Mouse (Mus musculus): ENCODE data around the gene St3gal4. TPM values are rescaled to one million over a fixed set of nuclear protein-coding genes. Genes with fewer than 3 reads are reported as not detected.

St3gal4 gene
- polyA plus RNA-seq, 1 experiment: 14.5 TPM

DNA sequence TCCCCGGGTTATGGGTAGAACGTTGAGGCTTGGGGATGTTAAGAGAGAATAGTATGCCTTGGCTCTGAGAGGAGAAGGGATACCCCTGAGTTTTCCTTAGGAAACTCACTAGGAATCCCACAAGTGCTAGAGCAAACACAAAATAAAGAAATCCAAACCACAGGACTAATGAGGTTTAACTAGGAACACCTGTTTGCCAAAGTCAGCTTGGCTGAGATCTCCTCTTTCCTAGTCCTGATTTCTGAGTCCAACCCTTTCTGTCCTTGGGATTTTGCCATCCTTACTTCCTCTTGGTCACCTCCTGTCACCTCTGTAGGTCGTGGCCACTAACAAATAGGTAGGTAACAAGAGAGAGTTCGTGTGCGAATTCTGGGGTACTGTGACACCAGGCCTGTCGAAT, 92.8 kb downstream of the St3gal4 start:
- TF ChIP-seq CTCF (IDR thresholded peaks at IDR 0.05; ENCODE audit: borderline replicate concordance, insufficient read depth, low read depth, low read length) (no peak), POLR2A (IDR thresholded peaks at IDR 0.05; ENCODE audit: borderline replicate concordance, insufficient read depth, low read length) (no peak)
- Histone ChIP-seq H3K4me3 (replicated peaks; ENCODE audit: insufficient read depth, low read depth, low read length) (no peak overlapping the region), H3K27ac (ENCODE audit: insufficient read depth, low read length) (no peak overlapping the region), H3K4me1 (ENCODE audit: control insufficient read depth, insufficient read depth, low read length) (peaks cover 14% of the 10 kb centered on the region; the same call in 1 of the 2 replicates), H3K27me3 (ENCODE audit: control insufficient read depth, insufficient read depth, low read length) (no peaks in the 10 kb centered on the region)
- 65% methylated on average over 6 of the region's 6 CpGs for WGBS
- no peak for DNase-seq

DNA sequence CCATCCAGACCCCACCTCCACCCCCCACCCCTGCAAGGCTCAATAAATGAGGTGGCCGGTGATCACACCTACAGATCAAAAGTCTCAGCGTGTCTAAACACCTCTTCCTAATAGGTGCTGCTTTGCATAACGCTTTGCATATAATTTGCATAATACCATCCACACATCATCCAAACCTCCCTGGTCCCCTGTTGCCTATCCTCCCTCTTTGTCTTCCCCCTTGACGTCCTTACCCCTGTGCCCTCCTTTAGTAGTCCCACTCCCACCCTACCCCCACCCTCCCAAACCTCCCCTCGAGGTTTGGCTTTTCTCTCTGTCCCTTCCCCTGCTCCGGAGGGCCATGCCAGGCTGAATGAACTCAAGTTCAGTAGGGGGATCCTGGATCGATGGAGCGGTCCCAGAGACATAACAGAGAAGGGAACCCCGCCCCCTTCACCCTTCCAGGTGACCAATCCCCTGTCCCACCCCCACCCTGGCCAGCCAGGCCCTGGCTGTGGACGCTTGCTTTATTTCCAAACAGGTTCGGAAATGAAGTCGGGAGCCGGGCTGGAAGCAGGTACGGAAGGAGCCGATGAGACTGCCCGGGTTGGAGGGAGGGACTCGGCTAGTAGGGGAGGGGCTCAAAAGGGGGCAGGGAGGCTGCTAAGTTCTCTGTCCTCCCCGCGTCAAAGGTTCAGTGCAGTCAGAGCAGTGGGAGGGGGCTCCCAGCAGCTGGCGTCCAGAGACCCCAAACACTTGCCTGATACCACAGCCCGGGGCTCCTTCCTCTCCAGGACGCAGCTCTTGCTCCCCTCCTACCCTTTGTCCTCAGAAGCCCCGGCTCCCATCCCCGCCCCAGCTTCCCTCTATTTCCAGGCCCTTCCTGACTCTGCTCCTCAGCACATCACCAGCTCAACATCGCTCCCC, 94.2 kb downstream of the St3gal4 start:
- no peak overlapping the region for H3K27ac ChIP-seq (ENCODE audit: insufficient read depth, low read length)
- DNase-seq: no peak
- no peak for TF ChIP-seq CTCF (IDR thresholded peaks at IDR 0.05; ENCODE audit: borderline replicate concordance, insufficient read depth, low read depth, low read length)
- no peaks in the 10 kb centered on the region for H3K27me3 ChIP-seq (ENCODE audit: control insufficient read depth, insufficient read depth, low read length)
- H3K4me1 ChIP-seq (ENCODE audit: control insufficient read depth, insufficient read depth, low read length): peaks cover 17% of the 10 kb centered on the region
- no peak overlapping the region for H3K4me3 ChIP-seq (replicated peaks; ENCODE audit: insufficient read depth, low read depth, low read length)
- 61% methylated on average over 25 of the region's 25 CpGs for WGBS

DNA sequence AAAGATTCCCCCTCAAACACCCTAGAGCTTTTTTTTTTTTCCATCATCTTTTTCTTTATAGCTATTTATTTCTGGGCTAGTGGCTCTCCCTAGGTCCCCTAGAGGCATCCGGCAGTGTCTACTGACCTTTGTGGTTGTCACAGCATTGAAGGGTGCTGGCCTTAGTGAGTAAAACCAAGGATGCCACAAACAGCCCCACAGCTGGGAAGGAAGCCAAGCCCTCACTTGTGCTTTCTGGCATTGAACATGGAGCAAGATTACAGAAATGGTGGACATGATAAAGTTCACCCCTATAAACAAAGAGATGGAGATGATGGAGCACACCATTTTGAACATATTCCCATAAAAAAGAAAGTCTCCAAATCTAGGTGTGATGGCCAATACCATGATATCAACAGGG, 97.3 kb downstream of the St3gal4 start:
- Histone ChIP-seq H3K4me3 (replicated peaks; ENCODE audit: insufficient read depth, low read depth, low read length) (no peak overlapping the region), H3K4me1 (ENCODE audit: control insufficient read depth, insufficient read depth, low read length) (peaks cover 35% of the 10 kb centered on the region), H3K27ac (ENCODE audit: insufficient read depth, low read length) (no peak overlapping the region), H3K27me3 (ENCODE audit: control insufficient read depth, insufficient read depth, low read length) (no peaks in the 10 kb centered on the region)
- DNase-seq: no peak
- WGBS: 53% methylated on average over 1 of the region's 1 CpGs
- TF ChIP-seq CTCF (IDR thresholded peaks at IDR 0.05; ENCODE audit: borderline replicate concordance, insufficient read depth, low read depth, low read length): no peak
- TF ChIP-seq POLR2A (IDR thresholded peaks at IDR 0.05; ENCODE audit: borderline replicate concordance, insufficient read depth, low read length): no peak

DNA sequence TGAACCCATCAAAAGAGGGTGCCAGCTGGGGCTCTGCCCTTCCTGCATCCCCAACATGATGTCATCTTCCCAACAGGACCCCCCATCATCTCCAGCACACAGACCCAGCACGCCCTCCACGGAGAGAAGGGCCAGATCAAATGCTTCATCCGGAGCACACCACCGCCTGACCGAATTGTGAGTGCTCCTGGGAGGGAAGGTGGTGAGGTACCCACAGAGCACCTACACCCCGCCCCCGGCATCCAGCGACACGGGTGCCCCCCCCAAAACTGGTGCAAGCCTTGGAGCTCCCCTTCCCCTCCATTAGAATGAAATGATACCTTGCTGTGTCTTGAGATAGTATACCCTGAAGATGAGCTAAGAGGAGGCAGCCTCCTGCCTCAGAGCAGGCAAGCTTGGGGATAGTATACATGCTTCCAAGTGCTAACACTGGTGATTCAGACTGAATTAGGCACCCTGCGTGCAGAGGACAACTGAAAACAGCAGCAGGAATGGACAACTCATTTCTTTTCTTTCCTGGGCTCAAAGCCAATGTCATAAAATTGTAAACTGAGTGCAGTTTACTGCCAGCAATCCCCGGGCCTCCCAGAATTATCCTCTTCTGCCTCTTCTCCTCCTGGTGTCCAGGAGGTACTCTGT, 98.9 kb downstream of the St3gal4 start:
- TF ChIP-seq POLR2A (IDR thresholded peaks at IDR 0.05; ENCODE audit: borderline replicate concordance, insufficient read depth, low read length) (no peak), CTCF (IDR thresholded peaks at IDR 0.05; ENCODE audit: borderline replicate concordance, insufficient read depth, low read depth, low read length) (no peak)

DNA sequence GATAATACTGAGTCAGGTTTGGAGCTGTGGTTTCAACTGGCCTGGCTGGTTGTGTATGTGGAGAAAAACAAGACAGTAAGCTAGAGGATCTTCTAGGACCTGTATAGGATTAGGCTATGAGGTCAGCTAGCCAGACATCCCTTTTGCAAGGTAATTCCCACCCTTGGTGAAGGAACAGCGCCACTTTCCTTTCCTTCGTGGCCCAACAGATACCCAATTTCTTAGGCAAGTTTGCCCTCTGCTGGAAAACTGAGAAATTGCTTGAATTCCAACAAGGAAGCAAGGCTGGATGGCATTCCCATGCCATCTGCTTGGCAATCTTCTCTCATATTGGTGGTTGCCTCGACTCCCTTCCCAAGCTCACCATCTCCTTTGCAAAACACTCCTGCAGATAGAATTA, 99.7 kb downstream of the St3gal4 start:
- TF ChIP-seq CTCF (IDR thresholded peaks at IDR 0.05; ENCODE audit: borderline replicate concordance, insufficient read depth, low read depth, low read length) (peak; percentile 91), POLR2A (IDR thresholded peaks at IDR 0.05; ENCODE audit: borderline replicate concordance, insufficient read depth, low read length) (no peak)

More for the DNA sequence above, 98.9 kb downstream of the St3gal4 start:
- no peak overlapping the region for H3K4me3 ChIP-seq (replicated peaks; ENCODE audit: insufficient read depth, low read depth, low read length)
- H3K4me1 ChIP-seq (ENCODE audit: control insufficient read depth, insufficient read depth, low read length): peaks cover 31% of the 10 kb centered on the region
- no peaks in the 10 kb centered on the region for H3K27me3 ChIP-seq (ENCODE audit: control insufficient read depth, insufficient read depth, low read length)
- no peak overlapping the region for H3K27ac ChIP-seq (ENCODE audit: insufficient read depth, low read length)
- peak in 1 of 2 experiments; percentile 32 for DNase-seq
- WGBS: 54% methylated on average over 11 of the region's 11 CpGs

DNA sequence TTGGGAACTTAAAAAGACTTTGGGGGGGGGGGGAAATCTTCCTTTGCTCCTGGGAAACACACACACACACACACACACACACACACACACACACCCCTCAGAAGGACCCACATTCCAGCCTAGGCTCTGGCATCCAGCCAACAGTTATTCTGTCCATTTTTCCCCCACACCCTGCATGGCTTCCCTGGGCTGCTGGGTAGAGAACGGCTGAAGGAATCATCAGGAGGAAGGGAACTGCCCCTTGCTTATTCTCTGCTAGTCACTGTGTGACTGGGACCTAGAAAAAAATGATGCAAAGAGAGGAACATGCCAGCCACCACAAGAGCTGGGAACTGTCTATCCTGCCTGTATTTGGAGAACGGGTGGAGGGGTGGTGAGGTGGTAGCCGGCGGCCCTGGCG, 101.0 kb downstream of the St3gal4 start:
- H3K27me3 ChIP-seq (ENCODE audit: control insufficient read depth, insufficient read depth, low read length): no peaks in the 10 kb centered on the region
- 36% methylated on average over 5 of the region's 5 CpGs for WGBS
- TF ChIP-seq POLR2A (IDR thresholded peaks at IDR 0.05; ENCODE audit: borderline replicate concordance, insufficient read depth, low read length): no peak
- TF ChIP-seq CTCF (IDR thresholded peaks at IDR 0.05; ENCODE audit: borderline replicate concordance, insufficient read depth, low read depth, low read length): no peak
- H3K4me3 ChIP-seq (replicated peaks; ENCODE audit: insufficient read depth, low read depth, low read length): no peak overlapping the region
- no peak overlapping the region for H3K27ac ChIP-seq (ENCODE audit: insufficient read depth, low read length)
- H3K4me1 ChIP-seq (ENCODE audit: control insufficient read depth, insufficient read depth, low read length): peaks cover 30% of the 10 kb centered on the region
- peak in 1 of 2 experiments; percentile 32 for DNase-seq

More for the DNA sequence above, 99.7 kb downstream of the St3gal4 start:
- Histone ChIP-seq H3K4me1 (ENCODE audit: control insufficient read depth, insufficient read depth, low read length) (peaks cover 30% of the 10 kb centered on the region), H3K4me3 (replicated peaks; ENCODE audit: insufficient read depth, low read depth, low read length) (no peak overlapping the region), H3K27ac (ENCODE audit: insufficient read depth, low read length) (no peak overlapping the region), H3K27me3 (ENCODE audit: control insufficient read depth, insufficient read depth, low read length) (no peaks in the 10 kb centered on the region)
- WGBS: 0% methylated on average over 3 of the region's 3 CpGs
- peak; percentile 79 to 88 for DNase-seq

DNA sequence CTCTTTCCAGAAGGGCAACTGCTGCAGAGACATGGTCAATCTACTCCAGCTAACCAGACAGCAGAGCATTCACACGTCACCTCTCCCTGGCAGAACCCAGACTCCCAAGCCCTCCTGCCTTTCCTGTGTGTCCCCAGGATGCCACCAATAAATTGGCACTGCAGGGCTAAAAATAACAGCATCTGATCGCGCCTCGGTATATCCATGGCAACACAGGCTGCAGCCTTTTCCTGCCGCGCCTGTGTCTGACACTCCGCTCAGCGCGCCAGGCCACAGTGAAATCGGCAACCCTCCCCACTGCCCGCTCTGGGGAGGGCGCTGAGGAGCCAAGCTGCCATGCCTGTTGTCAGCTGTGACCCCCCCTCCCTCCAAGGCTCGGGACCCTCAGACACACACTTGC, 101.5 kb downstream of the St3gal4 start:
- H3K27ac ChIP-seq (ENCODE audit: insufficient read depth, low read length): no peak overlapping the region
- DNase-seq: peak; percentile 59
- no peaks in the 10 kb centered on the region for H3K27me3 ChIP-seq (ENCODE audit: control insufficient read depth, insufficient read depth, low read length)
- H3K4me1 ChIP-seq (ENCODE audit: control insufficient read depth, insufficient read depth, low read length): peaks cover 30% of the 10 kb centered on the region
- 12% methylated on average over 13 of the region's 13 CpGs for WGBS
- H3K4me3 ChIP-seq (replicated peaks; ENCODE audit: insufficient read depth, low read depth, low read length): no peak overlapping the region
- TF ChIP-seq CTCF (IDR thresholded peaks at IDR 0.05; ENCODE audit: borderline replicate concordance, insufficient read depth, low read depth, low read length): no peak
- TF ChIP-seq POLR2A (IDR thresholded peaks at IDR 0.05; ENCODE audit: borderline replicate concordance, insufficient read depth, low read length): no peak
